Mouse (Mus musculus) kidney, adult 8-10 months (tissue): ENCODE data around the gene Ankrd65.
"Not testable (repeated sequence)": the region's sequence is repeated elsewhere in the genome, so short reads cannot be mapped to it uniquely, and the experiment has no call there.

Experiments used
- DNase-seq, 2 experiments: peaks; one replicate each; pipeline ENCODE4 v3.0.0; 2022

Gene Ankrd65

GRCm38 (mm10) chr4:155790021-155790489 lies at the start of gene Ankrd65:
Gene Ankrd65 (plus strand): TSS chr4:155790439.
- DNase-seq, result no peak

GRCm38 (mm10) chr4:155740681-155741080 lies 49.6 kb upstream of the Ankrd65 start:
- not testable (repeated sequence) for DNase-seq

- DNase-seq, result no peak
Observed at GRCm38 (mm10) chr4:155742684-155743083, 47.6 kb upstream of the Ankrd65 start.

- no peak for DNase-seq
Observed at GRCm38 (mm10) chr4:155744474-155744873, 45.8 kb upstream of the Ankrd65 start.

GRCm38 (mm10) chr4:155745136-155745535 lies 45.1 kb upstream of the Ankrd65 start:
- no peak for DNase-seq

GRCm38 (mm10) chr4:155746036-155746548 lies 44.1 kb upstream of the Ankrd65 start:
- no peak for DNase-seq

- no peak for DNase-seq
Observed at GRCm38 (mm10) chr4:155746575-155747490, 43.4 kb upstream of the Ankrd65 start.

- no peak for DNase-seq
Observed at GRCm38 (mm10) chr4:155757011-155757410, 33.2 kb upstream of the Ankrd65 start.

GRCm38 (mm10) chr4:155759862-155760612 lies 30.2 kb upstream of the Ankrd65 start:
- DNase-seq, result peak; percentile 29 to 32

GRCm38 (mm10) chr4:155760613-155761355 lies 29.5 kb upstream of the Ankrd65 start, which contains the start of gene Atad3a:
Gene Atad3a (minus strand): TSS chr4:155761093.
- DNase-seq, result peak; percentile 97 to 98

GRCm38 (mm10) chr4:155761356-155762099 lies 28.7 kb upstream of the Ankrd65 start:
- peak; percentile 16 to 20 for DNase-seq

GRCm38 (mm10) chr4:155762357-155762756 lies 27.9 kb upstream of the Ankrd65 start:
- no peak for DNase-seq

GRCm38 (mm10) chr4:155769496-155769879 lies 20.8 kb upstream of the Ankrd65 start:
- no peak for DNase-seq

GRCm38 (mm10) chr4:155769880-155770512 lies 20.2 kb upstream of the Ankrd65 start:
- peak; percentile 89 to 93 for DNase-seq

- DNase-seq, result peak; percentile 76 to 78
Observed at GRCm38 (mm10) chr4:155770626-155771025, 19.6 kb upstream of the Ankrd65 start.

- DNase-seq, result peak; percentile 52 to 83
Observed at GRCm38 (mm10) chr4:155771706-155772105, 18.5 kb upstream of the Ankrd65 start.

GRCm38 (mm10) chr4:155772786-155773185 lies 17.5 kb upstream of the Ankrd65 start:
- DNase-seq, result no peak

- peak in 1 of 2 experiments; percentile 45 for DNase-seq
Observed at GRCm38 (mm10) chr4:155773335-155774078, 16.7 kb upstream of the Ankrd65 start.

GRCm38 (mm10) chr4:155774280-155774754 lies 15.9 kb upstream of the Ankrd65 start, which contains the start of gene Vwa1:
Gene Vwa1 (minus strand): TSS chr4:155774698.
- peak; percentile 92 to 93 for DNase-seq
